Mouse (Mus musculus): ENCODE measurements around the gene Aplp2.

Gene Aplp2

DNA sequence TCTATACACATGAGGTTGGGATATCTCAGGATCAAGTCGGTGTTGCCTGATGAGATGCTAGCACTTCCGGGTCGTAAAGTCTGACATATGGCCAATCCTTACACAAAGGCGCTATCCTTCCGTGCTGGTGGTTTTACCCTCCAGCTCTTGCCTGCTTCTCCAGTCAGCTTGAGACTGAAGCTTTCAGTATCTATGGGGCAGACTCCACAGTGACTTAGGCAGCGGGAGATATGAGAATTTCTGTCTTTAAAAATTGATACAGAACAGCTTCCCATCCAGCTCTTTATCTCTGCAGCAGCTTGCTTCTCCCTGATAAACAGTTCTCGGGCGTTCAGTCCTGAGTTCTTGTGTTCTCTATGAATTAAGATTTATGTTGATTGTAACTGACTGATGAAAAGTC lies 14.9 kb upstream of the Aplp2 start:
- no peak for DNase-seq (ENCODE audit: low read depth in 1 of 2, low spot score in 2 of 2)

DNA sequence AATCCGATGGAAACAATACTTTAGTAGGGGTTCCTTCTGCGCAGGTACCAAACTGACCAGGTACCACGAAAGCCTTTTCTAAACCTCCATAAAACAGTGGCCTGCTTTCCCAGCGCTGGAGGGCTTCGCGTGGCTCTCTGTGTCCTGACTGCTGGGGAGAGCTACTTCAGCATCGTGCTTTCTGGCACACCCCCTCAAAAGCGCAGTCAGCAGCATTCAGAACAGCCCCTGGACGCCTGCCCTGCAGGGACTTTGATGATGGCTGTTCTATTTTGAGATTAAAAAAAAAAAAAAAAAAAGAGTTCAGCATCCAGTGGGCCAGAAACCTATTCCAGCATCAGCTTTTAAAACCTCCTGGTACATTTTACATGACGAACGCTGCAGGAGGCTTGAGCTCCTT lies 14.2 kb upstream of the Aplp2 start:
- DNase-seq (ENCODE audit: low read depth in 1 of 2, low spot score in 2 of 2) = no peak

DNA sequence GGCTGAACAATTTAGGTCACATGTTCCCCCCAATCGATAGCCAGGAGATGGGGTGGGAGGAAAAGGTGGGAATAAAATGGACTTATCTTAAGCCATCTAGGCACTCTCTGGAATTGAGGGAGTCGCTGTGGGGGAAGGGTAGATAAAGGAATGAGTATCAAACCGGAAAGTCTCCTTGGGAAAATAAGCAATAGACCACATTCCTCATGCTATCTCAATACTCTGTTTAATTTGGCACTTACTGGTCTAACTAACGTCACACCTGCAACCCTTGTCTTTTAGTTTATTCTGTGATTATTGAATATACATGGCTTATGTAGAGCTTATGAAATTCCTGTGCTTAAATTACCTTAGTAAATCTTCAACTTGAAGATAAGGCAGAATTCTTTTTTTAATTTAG lies 11.9 kb upstream of the Aplp2 start:
- no peak for DNase-seq (ENCODE audit: low read depth in 1 of 2, low spot score in 2 of 2)

DNA sequence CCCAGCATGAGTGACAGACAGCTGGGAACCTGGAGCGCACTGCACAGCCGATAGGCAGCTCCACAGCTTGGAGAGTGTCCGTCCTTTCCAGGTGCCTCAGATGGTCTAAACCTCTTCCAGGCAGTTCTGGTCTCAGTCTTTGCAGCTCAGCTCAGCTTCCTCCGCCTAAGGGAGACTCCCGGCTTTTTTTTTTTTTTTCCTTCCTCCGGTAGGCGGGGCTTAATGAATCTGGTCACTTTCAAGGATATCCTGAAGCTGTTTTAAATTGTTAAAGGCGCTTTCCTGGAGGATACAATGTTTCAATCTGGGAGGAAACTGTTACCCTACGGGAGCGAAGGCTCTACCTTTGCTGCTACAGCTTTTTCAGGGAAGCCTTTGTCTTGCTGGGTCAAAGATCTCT lies 9.6 kb upstream of the Aplp2 start:
- DNase-seq (ENCODE audit: low read depth in 1 of 2, low spot score in 2 of 2) = no peak

DNA sequence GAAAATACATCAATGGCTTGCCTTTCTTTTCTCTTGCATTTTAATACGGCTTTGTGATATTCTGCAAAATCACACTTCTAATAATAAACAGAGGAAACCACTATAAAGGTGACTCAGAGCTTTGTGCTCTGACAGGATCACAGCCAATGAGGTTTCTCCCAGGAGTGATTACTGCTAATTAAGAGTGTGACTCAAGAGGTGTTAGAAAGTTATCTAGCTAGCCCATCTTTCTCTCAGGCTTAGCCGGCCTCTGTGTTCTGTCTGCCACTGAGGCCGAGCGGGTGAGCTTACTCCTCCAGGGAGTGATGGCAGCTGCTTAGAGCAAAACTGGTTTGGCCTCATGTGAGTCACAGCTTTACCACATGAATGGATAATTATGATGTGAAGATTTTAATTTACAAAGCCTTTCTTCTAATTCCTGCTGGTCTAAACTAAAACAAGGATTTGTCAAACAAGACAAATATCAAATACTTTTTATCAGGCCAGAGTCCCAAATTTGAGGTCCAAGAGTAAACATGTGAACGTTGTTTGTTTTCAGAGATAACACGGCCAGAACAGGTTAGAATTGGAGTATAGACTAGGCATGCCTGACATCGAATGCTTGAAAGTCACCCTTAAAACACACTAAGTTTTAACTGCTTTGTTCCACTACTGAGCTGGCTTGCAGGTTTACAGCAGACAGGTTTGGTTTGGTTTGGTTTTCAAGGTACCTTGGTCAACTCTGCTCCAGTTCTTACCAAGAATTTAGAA lies 6.2 kb upstream of the Aplp2 start:
- no peak for DNase-seq (ENCODE audit: low read depth in 1 of 2, low spot score in 2 of 2)

DNA sequence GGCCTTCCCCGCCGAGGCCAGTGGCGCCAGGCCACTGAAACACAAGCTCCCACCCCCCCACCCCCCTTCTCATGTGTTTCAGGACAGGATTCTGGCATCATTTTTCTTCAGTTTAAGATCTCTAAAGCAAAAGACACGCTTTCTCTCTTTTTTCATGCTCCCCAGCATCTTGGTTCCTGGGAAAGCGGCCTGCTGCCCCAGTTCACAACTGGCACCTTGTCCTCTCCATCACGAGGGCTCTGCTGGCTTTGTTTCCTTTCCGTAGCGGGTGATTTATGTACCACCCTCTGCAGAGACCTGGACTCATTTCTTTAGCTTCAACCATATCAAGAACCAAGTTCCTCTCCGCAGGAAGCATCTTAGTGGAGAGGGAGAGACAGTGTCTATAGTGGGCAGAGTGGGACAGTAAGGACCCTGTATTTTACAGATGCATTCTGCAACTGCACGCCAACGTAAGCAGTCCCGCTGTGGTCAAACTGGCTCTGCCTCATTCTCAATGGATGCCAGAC lies 939 bp upstream of the Aplp2 start:
- no peak for DNase-seq (ENCODE audit: low read depth in 1 of 2, low spot score in 2 of 2)

DNA sequence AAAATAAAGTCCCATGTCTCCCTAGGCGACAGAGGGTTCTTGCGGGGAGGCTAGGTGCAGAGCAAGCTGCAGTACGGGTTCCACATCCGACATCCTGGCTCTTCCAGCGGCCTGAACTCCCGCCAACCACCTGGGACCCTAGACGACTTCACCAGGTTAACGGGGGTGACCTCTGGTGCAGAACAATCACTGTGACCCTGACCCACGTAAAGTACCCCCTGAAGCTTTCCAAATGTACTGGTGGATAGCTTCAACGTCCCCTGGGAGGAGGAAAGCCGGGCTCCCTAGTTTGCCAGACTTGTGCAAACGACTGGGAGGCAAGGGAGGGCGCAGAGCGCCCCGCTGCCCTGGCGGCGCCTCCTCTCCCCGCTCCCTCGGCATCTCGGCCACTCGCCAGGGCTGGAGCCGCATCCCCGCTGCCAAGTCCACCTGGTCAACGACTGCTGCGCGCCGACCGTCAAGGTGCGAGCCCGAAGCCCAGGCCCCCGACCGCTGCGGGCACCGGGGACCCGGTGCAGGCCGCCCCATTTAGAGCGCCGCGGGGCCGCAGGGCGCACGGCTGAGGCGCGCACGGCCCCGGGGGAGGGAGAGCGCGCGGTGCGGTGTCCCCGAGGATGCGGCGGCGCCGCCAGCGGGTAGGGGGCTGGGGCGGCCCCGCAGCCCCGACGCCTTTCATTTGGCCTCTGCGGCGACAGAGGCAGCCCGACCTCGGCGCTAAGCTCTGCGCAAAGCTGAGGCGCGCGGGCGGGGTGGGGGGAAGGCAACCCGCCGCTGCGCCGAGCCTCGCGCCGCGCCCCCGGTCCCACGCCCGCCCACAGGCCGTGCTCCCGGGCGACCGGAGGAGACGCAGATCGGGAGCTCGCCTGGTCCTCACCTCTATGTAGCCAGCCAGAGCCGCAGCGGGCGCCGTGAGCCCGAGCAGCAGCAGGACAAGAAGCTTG lies 596 bp downstream of the Aplp2 start:
- no peak for DNase-seq (ENCODE audit: low read depth in 1 of 2, low spot score in 2 of 2)

DNA sequence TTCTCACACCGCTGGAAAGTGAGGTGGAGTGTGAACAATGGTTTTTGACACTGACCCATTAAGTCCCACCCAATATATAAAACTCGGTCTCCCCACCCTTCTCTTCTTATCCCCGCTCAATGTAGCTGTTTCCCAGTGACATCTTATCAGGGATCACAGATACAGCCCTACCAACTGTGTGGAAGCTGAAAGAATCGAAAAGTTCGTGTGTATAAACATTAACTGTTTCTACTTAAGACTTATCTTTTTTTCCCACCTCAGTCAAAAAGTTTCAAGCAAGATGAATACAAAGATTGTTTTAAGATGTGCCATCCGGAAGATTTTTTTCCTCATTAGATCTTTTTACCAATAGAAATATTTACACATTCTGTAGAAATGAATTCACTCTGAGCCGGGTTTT lies 1.5 kb downstream of the Aplp2 start:
- no peak for DNase-seq (ENCODE audit: low read depth in 1 of 2, low spot score in 2 of 2)

DNA sequence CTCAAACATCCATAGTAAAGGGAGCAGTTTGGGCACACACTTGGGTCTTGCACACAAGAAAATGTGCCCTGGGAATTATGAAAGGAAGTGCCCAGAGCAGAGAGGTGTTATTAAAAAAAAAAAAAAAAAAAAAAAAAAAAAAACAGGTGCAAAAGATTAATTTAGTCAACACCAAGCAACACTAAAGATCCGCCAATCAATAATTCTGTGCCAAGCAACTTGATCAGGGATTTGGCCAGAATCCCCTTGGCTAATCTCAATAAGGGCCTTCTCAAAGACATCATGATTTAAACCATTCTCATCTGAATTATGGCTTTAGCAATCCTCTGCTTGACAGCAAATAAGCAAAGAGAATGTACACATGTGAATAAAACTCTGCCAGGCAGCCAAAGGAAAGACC lies 2.1 kb downstream of the Aplp2 start:
- DNase-seq (ENCODE audit: low read depth in 1 of 2, low spot score in 2 of 2) = no peak

DNA sequence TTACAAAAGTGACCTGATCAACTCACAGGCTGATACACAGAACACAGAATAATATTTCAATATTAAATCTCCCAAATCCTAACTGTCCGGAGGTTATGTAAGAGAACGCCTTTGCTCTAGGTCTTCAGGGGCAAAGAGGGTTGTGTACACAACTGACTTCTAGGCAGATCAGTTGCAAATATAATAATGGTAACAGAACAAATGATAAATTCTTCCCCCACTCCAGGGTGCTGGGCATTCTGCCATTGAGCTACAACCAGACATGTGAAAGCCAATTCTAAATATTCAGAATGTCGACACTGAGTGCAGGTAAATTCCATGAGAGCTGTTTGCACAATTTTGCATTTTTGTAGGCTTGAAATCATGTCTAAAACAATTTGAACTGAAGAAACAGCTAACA lies 3.9 kb downstream of the Aplp2 start:
- no peak for DNase-seq (ENCODE audit: low read depth in 1 of 2, low spot score in 2 of 2)

DNA sequence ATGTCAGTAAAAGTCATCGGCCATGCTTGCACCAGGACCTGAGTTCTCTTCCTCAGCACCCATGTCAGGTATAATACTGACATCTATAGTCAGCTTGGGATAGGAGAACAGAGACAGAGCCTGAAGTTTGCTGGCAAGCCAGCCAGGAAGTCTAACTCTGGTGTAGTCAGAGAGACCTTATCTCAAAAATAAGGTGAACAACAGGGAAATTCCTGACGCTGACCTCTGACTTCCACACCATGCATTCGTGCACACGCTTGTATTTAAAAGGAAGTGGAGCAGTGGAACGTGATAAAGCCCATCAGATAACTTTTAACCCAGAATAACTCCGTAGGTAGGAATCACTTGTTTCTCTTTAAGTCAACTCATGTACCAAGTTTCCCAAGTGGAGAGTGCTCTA lies 6.9 kb downstream of the Aplp2 start:
- no peak for DNase-seq (ENCODE audit: low read depth in 1 of 2, low spot score in 2 of 2)

DNA sequence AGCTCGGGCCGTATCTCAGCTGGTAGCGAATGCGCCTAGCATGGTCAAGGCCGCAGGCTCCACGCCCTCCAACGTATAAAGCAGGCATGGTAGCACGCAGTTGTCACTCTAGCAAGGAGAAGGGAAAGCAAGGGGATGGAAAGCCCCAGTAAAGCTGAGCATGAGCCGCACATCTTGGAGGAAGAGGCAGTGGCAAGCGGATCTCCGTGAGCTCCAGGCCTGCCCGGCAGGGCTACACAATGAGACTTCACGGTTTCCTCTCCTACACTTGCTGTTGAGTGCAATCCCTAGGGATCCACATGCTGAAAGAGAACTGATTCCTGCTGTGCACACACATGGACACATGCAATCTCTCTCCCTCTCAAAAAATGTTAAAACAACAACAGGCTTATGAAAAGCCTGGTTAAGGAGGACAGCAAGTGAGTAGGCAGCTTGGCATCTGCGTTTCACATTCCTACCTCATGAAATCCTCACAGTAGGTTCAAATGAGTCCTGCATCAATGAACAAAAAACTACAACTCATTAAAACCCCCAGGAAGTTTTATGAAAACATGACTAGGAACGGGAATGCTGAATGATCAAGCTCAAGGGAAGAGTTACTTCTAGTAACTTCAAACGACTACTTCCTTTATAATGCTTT lies 7.9 kb downstream of the Aplp2 start:
- no peak for DNase-seq (ENCODE audit: low read depth in 1 of 2, low spot score in 2 of 2)

DNA sequence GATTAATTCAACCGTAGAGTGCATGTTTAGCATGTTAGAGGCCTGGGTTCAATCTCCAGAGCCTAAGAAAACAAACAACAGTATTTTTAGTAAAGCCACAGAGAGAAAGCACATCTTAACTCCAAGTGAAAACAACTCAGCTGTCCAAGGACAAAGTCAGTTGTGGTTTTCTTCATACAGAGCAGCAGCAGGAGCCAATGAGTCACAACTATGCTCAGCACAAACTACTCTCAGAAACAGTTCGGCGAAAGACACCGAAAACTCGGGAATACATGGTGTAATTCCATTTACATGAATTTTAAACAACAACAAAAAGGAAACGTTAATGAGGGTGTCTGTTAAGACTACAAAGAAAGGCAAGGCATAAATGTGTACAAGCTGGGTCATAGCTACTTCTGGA lies 8.5 kb downstream of the Aplp2 start:
- DNase-seq (ENCODE audit: low read depth in 1 of 2, low spot score in 2 of 2) = no peak

DNA sequence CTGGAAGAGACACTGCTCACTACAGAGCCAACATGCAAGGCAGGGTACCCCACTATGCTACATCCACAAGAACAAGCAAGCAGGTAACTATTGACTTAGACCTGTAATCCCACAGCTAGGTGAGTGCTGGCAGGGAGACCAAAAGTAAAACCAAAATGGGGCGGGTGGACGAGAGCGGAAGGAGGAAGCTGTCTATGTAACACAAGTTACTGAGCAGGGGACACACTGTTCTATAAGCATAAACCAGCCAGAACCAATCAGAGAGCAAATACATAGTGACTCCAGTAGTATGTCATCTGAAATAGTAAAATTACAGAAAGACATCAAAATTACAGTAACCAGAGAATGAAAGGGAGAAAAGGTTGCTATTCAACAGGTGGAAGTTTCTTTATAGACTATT lies 13.0 kb downstream of the Aplp2 start:
- no peak for DNase-seq (ENCODE audit: low read depth in 1 of 2, low spot score in 2 of 2)

DNA sequence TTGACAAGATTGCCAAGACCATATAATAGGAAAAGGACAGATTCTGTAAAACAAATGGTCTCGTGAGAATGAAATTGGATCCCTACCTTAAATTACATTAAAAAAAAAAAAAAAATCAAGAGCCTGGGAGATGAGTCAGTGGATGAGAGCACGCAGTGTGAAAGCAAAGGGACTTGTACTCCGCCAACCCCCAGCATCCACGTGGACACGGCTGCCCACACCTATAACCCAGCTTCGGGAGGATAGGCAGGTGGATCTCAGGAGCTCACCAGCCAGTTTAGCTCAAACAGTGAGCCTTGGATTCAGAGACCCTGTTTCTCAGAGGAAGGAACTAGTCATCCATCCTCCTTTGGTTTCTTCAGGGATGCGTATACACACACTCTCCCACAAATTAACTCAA lies 13.8 kb downstream of the Aplp2 start:
- DNase-seq (ENCODE audit: low read depth in 1 of 2, low spot score in 2 of 2) = no peak

DNA sequence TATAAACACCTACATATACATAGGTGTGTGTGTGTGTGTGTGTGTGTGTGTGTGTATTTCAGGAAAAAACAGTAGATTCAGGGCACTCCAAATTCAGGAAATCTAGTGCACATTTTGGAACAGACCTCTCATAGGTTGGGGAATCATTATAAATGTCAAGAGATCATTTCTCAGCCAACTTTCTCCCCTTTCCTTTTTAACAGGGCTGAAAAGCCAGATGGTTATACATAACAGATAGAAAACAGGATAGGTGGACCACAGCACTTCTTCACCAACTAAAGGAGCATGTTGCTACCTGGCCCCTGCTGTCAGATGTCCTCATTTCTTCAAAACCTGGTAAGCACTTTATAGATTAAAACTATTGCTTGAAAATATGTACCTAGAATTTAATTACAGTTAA lies 14.9 kb downstream of the Aplp2 start:
- DNase-seq (ENCODE audit: low read depth in 1 of 2, low spot score in 2 of 2) = no peak

DNA sequence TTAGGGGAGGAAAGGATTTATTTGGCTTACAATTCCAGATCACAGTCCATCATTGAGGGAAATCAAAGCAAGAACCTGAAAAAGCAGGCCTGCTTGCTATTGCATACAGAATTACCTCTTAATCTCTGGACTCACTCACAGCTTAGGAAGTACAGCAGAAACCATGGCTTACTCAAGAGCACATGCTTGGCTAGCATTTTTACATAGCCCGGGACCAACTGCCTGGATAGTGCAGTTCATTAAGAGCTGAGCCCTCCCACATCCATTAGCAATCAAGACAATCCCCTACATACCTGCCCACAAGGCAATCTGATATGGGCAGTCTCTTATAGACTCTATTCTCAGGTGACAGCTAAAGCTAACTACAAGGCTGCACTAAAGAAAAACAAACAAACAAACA lies 16.0 kb downstream of the Aplp2 start:
- no peak for DNase-seq (ENCODE audit: low read depth in 1 of 2, low spot score in 2 of 2)

DNA sequence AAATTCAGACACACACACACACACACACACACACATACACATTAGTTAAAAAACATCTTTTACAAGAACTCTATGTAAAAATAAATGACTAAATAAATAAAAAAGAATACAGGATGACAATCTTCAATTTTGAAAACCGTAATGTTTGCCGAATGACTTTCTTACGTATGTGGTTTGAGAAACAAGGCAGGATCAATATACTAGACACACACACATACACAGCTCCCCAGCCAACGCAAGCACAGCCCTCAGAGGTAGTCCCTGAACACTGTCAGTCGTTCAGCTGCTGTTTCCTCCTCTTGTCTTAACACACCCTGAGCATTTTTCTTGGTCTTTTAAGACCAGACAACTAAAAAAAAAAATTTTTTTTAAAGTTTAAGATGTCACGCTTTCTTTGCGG lies 19.2 kb downstream of the Aplp2 start:
- no peak for DNase-seq (ENCODE audit: low read depth in 1 of 2, low spot score in 2 of 2)

DNA sequence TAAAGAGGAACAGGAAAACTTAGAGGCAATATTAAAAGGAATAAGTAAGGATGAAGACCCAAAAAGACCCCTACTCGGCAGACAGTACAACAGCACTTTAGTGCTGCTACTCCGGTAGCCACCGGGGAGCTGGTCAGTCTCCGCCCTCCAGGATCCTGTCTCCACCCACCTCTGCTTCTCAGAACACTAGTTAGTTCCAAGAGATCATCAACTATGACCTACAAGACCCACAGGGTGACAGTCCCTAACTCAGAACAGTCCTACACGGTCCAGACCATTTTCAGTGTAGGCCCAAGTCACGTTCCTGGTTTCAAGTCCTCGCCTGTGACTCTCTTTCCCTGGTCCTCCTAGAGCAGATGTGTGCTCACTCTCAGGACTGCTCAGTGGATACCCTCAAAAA lies 20.1 kb downstream of the Aplp2 start:
- no peak for DNase-seq (ENCODE audit: low read depth in 1 of 2, low spot score in 2 of 2)

DNA sequence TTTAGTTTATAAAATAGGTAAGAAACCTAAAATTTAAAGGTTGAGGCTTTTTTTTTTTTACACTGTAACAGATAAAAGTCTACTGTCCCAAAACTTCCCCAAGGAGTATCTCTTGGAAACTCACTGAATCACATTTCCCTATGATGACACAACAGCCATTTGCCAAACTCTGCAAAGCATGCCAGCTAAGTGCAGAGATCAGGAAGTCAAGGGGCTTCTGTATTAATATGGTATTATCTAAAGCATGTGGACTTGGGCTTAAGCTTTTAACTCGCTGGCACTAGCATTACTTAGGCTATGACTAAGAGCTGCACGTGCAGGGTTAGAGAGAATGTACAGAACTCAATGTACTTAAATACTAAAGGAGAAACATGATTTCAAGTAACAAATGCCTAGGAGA lies 22.4 kb downstream of the Aplp2 start:
- no peak for DNase-seq (ENCODE audit: low read depth in 1 of 2, low spot score in 2 of 2)

DNA sequence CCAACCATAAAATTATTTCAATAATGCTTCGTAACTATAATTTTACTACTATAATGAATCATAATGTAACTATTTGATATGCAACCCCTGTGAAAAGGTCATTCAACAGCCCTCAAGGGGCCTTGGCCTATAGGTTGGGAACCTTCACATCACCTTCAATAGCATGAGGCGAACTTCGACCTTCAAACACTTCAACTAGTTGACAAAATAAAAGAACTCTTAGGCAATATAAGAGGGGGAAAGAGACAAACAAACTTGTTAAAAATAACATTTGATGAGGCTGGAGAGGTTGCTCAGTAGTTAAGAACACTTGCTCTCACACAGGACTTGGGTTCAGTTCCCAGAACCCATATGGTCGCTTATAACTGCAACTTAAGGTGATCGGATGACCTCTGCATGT lies 27.2 kb downstream of the Aplp2 start:
- DNase-seq (ENCODE audit: low read depth in 1 of 2, low spot score in 2 of 2) = no peak

DNA sequence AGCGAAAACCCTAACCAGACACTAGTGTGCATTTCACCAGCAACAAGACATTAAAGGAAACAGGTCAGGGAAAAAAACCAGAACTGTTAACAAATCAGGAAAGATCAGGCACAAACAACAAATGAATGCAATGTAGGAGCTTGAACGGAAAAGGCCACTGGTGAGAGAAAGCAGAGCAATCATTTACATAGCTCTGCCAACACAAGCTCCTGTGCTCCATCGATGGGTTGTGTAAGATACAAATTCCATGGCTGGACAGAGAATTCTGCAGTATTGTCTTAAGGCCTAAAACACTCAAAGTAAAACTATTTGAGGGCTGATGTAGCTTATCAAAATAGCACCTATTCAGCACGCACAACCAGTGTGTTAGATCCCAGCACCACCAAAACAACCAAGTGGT lies 28.6 kb downstream of the Aplp2 start:
- DNase-seq (ENCODE audit: low read depth in 1 of 2, low spot score in 2 of 2) = no peak
